Mouse (Mus musculus) olfactory bulb, adult 2 months (tissue): ENCODE data around the gene Ctdspl. TPM values are rescaled to one million over a fixed set of nuclear protein-coding genes. Genes with fewer than 3 reads are reported as not detected.

Experiments
- H3K27ac ChIP-seq: fragments of 200-500 bp; 2 replicates; pipeline ENCODE4 v1.5.1; 2012; ENCODE audit warnings: low read depth, low read length; ENCODE audit not compliant: insufficient read depth
- H3K4me1 ChIP-seq: fragments of 200-500 bp; 2 replicates; pipeline ENCODE4 v1.6.1; 2012; ENCODE audit warnings: low read length; ENCODE audit not compliant: control insufficient read depth, insufficient read depth
- H3K4me3 ChIP-seq: fragments of 200-500 bp; 2 replicates; pipeline ENCODE4 v1.5.1; 2012; ENCODE audit warnings: mild to moderate bottlenecking, low read depth, low read length, moderate library complexity; ENCODE audit not compliant: insufficient read depth
- CTCF ChIP-seq: fragments of 200-500 bp; IDR thresholded peaks from 2 replicates; pipeline ENCODE4 v1.5.1; 2012; ENCODE audit warnings: low read depth, mild to moderate bottlenecking, low read length, moderate library complexity; ENCODE audit not compliant: insufficient read depth
- POLR2A ChIP-seq: fragments of 200-500 bp; IDR thresholded peaks from 2 replicates; pipeline ENCODE4 v1.6.1; 2012; ENCODE audit warnings: mild to moderate bottlenecking, low read depth, low read length, moderate library complexity; ENCODE audit not compliant: insufficient read depth
- WGBS: fragments of 180-500 bp; shearing (Covaris S2); methylation state at CpG from one replicate; pipeline ENCODE4 v1.1.7; 2018; 5-methylcytosine and 5-hydroxymethylcytosine counted together
- polyA plus RNA-seq: library from polyadenylated mRNA; stranded (reverse); fragments of >200 nt; gene quantifications from 2 replicates; pipeline ENCODE4 v1.2.4, GENCODE M21; 2012; ENCODE audit warnings: low replicate concordance; ENCODE audit not compliant: missing spikeins, insufficient read depth, insufficient read length

Gene Ctdspl
- polyA plus RNA-seq, 1 experiment, result not detected

DNA sequence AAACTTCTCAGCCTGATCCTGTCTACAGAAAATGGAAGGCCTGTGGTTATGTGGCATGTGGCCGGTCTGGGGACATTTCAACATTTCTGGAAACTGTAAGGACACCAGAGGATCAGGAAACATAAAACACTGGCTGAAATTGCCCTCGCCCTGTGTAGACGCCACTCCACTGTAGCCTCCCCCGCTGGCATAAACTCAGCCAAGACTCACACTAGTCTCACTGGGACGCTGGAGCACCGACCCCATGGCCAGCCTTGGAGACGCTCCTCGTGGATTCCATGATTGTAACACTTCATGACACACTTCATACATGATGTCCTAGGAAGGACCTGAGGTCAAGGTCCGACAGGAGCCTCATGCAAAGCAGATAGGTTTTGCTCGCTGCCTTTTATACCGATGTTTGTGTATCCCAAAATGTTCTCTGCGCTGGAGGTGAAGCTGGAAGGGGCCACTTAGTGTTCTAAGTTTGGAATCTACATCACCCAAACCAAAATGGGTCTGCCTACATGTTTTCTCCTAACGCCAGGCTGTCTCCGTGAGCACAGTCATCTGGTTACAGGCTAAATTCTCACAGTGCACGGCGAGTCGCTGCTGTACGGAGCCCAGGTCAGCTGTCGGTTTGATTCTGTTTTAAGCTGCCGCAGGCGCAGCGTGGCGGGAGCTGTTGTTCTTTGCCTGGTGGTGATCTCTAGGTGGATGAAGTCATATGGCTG is 77.9 kb downstream of the Ctdspl start:
- Histone ChIP-seq H3K4me1 (peaks cover 46% of the 10 kb centered on the region), H3K4me3 (peak overlapping the region; percentile 11; the same call in 1 of the 2 replicates), H3K27ac (peak overlapping the region; percentile 74)
- 52% methylated on average over 23 of the region's 23 CpGs for whole genome bisulfite sequencing
- TF ChIP-seq CTCF (no peak), POLR2A (no peak)

- 76% methylated on average over 16 of the region's 16 CpGs for WGBS
- H3K27ac ChIP-seq, result peak overlapping the region; percentile 74
- TF ChIP-seq POLR2A, result no peak
- no peak for TF ChIP-seq CTCF
- H3K4me1 ChIP-seq, result peaks cover 44% of the 10 kb centered on the region
- H3K4me3 ChIP-seq, result peak overlapping the region; percentile 11; the same call in 1 of the 2 replicates
Observed at GRCm38 (mm10) chr9:119004703-119005076, 78.4 kb downstream of the Ctdspl start.

DNA sequence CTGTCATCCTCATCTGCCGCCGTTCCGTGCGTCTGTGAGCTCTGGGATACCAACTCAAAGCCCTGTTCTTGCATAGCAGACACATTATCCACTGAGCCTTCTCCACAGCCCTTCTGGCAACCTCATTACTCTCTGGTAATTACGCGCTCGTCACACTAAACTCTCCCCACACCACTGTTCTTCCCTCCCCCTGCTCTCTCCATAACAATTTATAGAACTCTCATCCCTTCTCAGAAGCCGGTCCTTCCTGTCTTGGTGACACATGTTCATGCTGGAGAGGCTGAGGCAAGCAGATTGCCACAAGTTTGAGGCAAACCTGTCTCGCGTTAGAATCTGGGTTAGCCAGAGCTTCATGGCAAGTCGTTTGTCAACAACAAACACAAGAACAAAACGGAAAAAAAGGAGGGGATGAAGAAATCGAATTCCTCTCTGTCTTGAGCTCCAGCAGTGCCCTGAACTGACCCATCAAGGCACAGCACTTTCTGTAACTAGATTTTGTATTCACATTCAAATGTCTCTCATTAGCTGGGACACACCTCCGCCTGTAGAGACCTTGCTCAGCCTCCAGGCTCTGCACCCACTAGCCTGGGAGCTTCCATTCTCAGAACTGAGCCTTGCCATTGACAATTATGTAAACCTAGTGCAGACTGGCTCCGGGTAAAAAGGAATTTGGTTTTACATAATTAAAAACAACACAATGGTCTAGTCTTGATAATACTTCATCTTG is 79.2 kb downstream of the Ctdspl start:
- Histone ChIP-seq H3K27ac (peak overlapping the region; percentile 74), H3K4me1 (peaks cover 44% of the 10 kb centered on the region), H3K4me3 (no peak overlapping the region)
- no peak for TF ChIP-seq POLR2A
- no peak for TF ChIP-seq CTCF
- WGBS, result 27% methylated on average over 15 of the region's 15 CpGs

- Histone ChIP-seq H3K4me1 (peaks cover 44% of the 10 kb centered on the region), H3K27ac (no peak overlapping the region), H3K4me3 (no peak overlapping the region)
- 77% methylated on average over 10 of the region's 10 CpGs for WGBS
- TF ChIP-seq POLR2A, result no peak
- no peak for TF ChIP-seq CTCF
Observed at GRCm38 (mm10) chr9:119007266-119007665, 81.0 kb downstream of the Ctdspl start.

GRCm38 (mm10) chr9:119008871-119009270 is 82.6 kb downstream of the Ctdspl start:
- TF ChIP-seq POLR2A (no peak), CTCF (no peak)
- H3K27ac ChIP-seq, result no peak overlapping the region
- 66% methylated on average over 7 of the region's 7 CpGs for WGBS
- peaks cover 35% of the 10 kb centered on the region for H3K4me1 ChIP-seq
- H3K4me3 ChIP-seq, result no peak overlapping the region

- peaks cover 22% of the 10 kb centered on the region for H3K4me1 ChIP-seq
- 94% methylated on average over 13 of the region's 13 CpGs for WGBS
- H3K4me3 ChIP-seq, result no peak overlapping the region
- no peak overlapping the region for H3K27ac ChIP-seq
- TF ChIP-seq POLR2A, result no peak
- no peak for TF ChIP-seq CTCF
Observed at GRCm38 (mm10) chr9:119010156-119010710, 84.0 kb downstream of the Ctdspl start.

- Histone ChIP-seq H3K4me3 (no peak overlapping the region), H3K27ac (no peak overlapping the region), H3K4me1 (peaks cover 8% of the 10 kb centered on the region)
- 77% methylated on average over 7 of the region's 7 CpGs for WGBS
- no peak for TF ChIP-seq POLR2A
- TF ChIP-seq CTCF, result no peak
Observed at GRCm38 (mm10) chr9:119016785-119017507, 90.7 kb downstream of the Ctdspl start.

DNA sequence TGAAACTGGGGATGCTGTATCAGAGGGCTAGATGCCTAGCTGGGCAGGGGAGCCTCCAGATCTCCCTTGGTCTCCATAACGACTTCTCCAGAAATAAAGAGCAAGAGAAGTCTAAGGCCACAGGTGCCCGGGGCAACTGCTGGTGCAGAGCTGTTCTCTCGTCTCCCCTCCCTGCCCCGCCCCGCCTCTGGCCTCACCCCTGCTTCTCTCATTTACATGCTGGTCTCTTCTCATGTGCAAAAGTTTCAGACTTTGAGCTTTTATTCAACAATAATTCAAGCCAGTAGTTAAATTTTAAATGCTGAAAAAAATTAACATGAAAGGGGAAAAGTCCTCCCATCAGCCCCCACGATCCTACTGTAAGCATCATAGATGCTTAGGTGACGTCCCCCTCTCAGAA is 95.5 kb downstream of the Ctdspl start:
- Histone ChIP-seq H3K27ac (no peak overlapping the region), H3K4me1 (peaks cover 8% of the 10 kb centered on the region), H3K4me3 (no peak overlapping the region)
- TF ChIP-seq CTCF (no peak), POLR2A (no peak)
- 75% methylated on average over 7 of the region's 7 CpGs for WGBS

DNA sequence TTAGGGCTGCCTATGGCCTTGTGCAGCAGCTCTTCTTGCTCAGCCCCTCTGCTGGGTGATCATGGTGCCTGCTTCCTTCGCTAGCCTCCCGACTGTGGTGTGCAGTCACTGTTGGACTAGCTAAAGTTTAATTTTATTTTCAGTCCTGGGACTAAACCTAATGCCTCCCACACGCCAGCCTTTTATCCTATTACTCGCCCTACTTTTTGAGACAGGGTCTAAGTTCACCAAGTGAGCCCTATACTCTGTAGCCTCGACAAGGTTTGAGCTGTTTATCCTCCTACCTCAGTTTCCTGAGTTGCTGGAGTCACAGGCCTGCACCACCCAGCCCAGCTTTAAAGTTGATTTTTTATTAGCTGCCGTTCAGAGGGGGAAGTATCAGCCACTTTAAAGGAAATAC is 99.0 kb downstream of the Ctdspl start:
- no peak for TF ChIP-seq POLR2A
- TF ChIP-seq CTCF, result no peak
- H3K4me1 ChIP-seq, result peaks cover 13% of the 10 kb centered on the region
- 59% methylated on average over 6 of the region's 6 CpGs for WGBS
- no peak overlapping the region for H3K4me3 ChIP-seq
- no peak overlapping the region for H3K27ac ChIP-seq
